Mouse (Mus musculus): ENCODE measurements around the gene Trpm3. TPM values are rescaled to one million over a fixed set of nuclear protein-coding genes. Genes with fewer than 3 reads are reported as not detected.

The Trpm3 gene
- polyA plus RNA-seq, 1 experiment from 2014 or later: 1.8 TPM

DNA sequence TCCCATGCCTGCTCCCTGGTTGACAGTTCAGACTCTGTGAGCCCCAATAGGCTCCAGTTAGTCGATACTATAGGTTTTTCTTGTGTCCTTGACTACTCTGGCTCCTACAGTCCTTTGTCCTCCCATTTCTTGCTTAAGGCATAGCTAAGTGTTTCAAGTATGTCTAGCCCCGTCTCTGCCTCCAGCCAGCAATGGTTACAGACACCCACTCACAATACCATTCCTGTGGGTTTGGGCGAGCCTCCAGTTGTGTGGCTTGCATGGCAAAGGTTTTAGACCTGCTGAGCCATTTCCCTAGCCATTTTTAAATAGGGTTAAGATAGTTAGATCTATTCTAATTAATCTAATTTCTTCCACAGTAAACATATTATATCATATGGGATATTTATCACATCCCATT lies 145.8 kb downstream of the Trpm3 start:
- WGBS (ENCODE audit: insufficient replicate concordance): 84% methylated on average over 3 of the region's 3 CpGs
- Histone ChIP-seq H3K4me3 (ENCODE audit: low read depth, low read length) (no peak overlapping the region), H3K4me1 (ENCODE audit: control insufficient read depth, insufficient read depth, low read length) (no peaks in the 10 kb centered on the region), H3K36me3 (ENCODE audit: control insufficient read depth, insufficient read depth, low read length) (no peaks in the 10 kb centered on the region), H3K9me3 (replicated peaks; ENCODE audit: control insufficient read depth, low read length) (no peaks in the 10 kb centered on the region), H3K4me2 (no peak overlapping the region), H3K27me3 (ENCODE audit: control insufficient read depth, insufficient read depth, low read length) (no peaks in the 10 kb centered on the region), H3K27ac (ENCODE audit: low read depth, low read length) (no peak overlapping the region), H3K9ac (ENCODE audit: low read depth, low read length) (no peak overlapping the region)
- ATAC-seq (replicated peaks; ENCODE audit: insufficient number of reproducible peaks, low FRiP score, low TSS enrichment): no peak

- WGBS (ENCODE audit: insufficient replicate concordance): 74% methylated on average over 6 of the region's 6 CpGs
- H3K36me3 ChIP-seq (ENCODE audit: control insufficient read depth, insufficient read depth, low read length): no peaks in the 10 kb centered on the region
Observed at GRCm38 (mm10) chr19:22292671-22293070, 153.8 kb downstream of the Trpm3 start.

DNA sequence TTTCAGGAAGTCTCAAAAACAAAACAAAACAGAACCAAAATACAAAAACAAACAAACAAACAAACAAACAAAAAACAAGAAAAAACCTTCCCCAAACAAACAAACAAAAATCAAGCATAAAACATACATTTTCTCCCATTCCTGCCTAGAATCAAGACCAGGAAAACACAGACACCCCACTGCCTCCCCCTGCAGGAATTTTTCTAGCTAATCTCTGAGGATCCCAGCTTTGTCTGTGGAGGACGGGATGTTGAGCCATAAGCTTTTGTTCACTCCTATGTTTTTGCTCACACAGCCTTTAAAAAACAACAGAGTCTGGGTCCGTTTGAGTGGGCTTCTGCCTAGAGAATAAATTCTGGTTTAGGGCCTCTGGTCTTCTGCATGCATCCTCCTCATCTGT lies 162.1 kb downstream of the Trpm3 start:
- ATAC-seq (replicated peaks; ENCODE audit: insufficient number of reproducible peaks, low FRiP score, low TSS enrichment): no peak
- Histone ChIP-seq H3K4me1 (ENCODE audit: control insufficient read depth, insufficient read depth, low read length) (peaks cover 8% of the 10 kb centered on the region; the same call in 1 of the 2 replicates), H3K9me3 (replicated peaks; ENCODE audit: control insufficient read depth, low read length) (no peaks in the 10 kb centered on the region), H3K4me3 (ENCODE audit: low read depth, low read length) (no peak overlapping the region), H3K27ac (ENCODE audit: low read depth, low read length) (no peak overlapping the region), H3K27me3 (ENCODE audit: control insufficient read depth, insufficient read depth, low read length) (no peaks in the 10 kb centered on the region), H3K9ac (ENCODE audit: low read depth, low read length) (no peak overlapping the region), H3K4me2 (no peak overlapping the region), H3K36me3 (ENCODE audit: control insufficient read depth, insufficient read depth, low read length) (no peaks in the 10 kb centered on the region)
- WGBS (ENCODE audit: insufficient replicate concordance): 48% methylated on average over 2 of the region's 2 CpGs

More at GRCm38 (mm10) chr19:22292671-22293070, 153.8 kb downstream of the Trpm3 start:
- no peak overlapping the region for H3K4me3 ChIP-seq (ENCODE audit: low read depth, low read length)
- H3K9me3 ChIP-seq (replicated peaks; ENCODE audit: control insufficient read depth, low read length): no peaks in the 10 kb centered on the region
- no peak for ATAC-seq (replicated peaks; ENCODE audit: insufficient number of reproducible peaks, low FRiP score, low TSS enrichment)
- no peaks in the 10 kb centered on the region for H3K4me1 ChIP-seq (ENCODE audit: control insufficient read depth, insufficient read depth, low read length)
- H3K27me3 ChIP-seq (ENCODE audit: control insufficient read depth, insufficient read depth, low read length): no peaks in the 10 kb centered on the region
- no peak overlapping the region for H3K9ac ChIP-seq (ENCODE audit: low read depth, low read length)
- no peak overlapping the region for H3K4me2 ChIP-seq
- H3K27ac ChIP-seq (ENCODE audit: low read depth, low read length): no peak overlapping the region

- H3K27ac ChIP-seq (ENCODE audit: low read depth, low read length): no peak overlapping the region
- no peak overlapping the region for H3K4me3 ChIP-seq (ENCODE audit: low read depth, low read length)
- no peaks in the 10 kb centered on the region for H3K9me3 ChIP-seq (replicated peaks; ENCODE audit: control insufficient read depth, low read length)
- H3K36me3 ChIP-seq (ENCODE audit: control insufficient read depth, insufficient read depth, low read length): no peaks in the 10 kb centered on the region
- peaks cover 8% of the 10 kb centered on the region; the same call in 1 of the 2 replicates for H3K4me1 ChIP-seq (ENCODE audit: control insufficient read depth, insufficient read depth, low read length)
- peak overlapping the region; percentile 29 for H3K4me2 ChIP-seq
- no peak overlapping the region for H3K9ac ChIP-seq (ENCODE audit: low read depth, low read length)
- WGBS (ENCODE audit: insufficient replicate concordance): 21% methylated on average over 17 of the region's 17 CpGs
- no peak for ATAC-seq (replicated peaks; ENCODE audit: insufficient number of reproducible peaks, low FRiP score, low TSS enrichment)
- H3K27me3 ChIP-seq (ENCODE audit: control insufficient read depth, insufficient read depth, low read length): no peaks in the 10 kb centered on the region
Observed at GRCm38 (mm10) chr19:22303021-22303951, 164.4 kb downstream of the Trpm3 start.

DNA sequence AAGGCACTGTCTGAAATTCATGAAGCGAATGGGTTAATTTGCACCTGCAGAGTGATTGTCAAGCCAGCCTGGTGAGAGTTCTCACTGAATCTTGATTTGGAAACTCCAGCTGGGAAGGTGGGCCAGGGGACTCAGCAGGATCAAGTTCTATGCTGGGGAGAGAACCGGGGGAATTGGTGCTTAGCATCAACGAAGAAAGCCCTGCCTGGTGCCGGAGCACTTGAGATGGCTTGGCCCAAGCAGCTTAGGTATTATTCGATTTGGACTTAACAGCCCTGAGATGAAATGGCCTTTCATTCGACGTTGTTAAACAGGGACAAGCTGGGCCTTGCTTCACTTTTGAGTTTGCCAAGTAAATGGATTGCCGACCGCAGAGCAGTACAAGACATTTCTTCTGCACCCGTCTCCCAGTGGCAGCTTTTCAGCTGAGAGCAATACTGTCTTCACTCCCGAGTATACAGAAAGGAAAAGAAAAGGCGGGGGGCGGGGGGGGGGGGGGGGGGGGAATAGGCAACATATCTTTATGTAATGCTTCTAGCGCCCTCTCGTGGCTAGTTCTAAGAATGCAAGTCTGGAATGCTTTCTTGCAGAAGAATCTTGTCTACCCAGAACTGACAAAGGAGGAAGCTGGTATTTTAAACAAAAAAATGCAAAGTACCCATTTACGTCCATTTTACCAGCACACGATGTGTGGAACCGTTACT lies 165.3 kb downstream of the Trpm3 start:
- H3K9ac ChIP-seq (ENCODE audit: low read depth, low read length): no peak overlapping the region
- H3K4me2 ChIP-seq: peak overlapping the region; percentile 62
- peak overlapping the region; percentile 31 for H3K4me3 ChIP-seq (ENCODE audit: low read depth, low read length)
- no peaks in the 10 kb centered on the region for H3K27me3 ChIP-seq (ENCODE audit: control insufficient read depth, insufficient read depth, low read length)
- no peak overlapping the region for H3K27ac ChIP-seq (ENCODE audit: low read depth, low read length)
- H3K36me3 ChIP-seq (ENCODE audit: control insufficient read depth, insufficient read depth, low read length): no peaks in the 10 kb centered on the region
- peaks cover 8% of the 10 kb centered on the region; the same call in 1 of the 2 replicates for H3K4me1 ChIP-seq (ENCODE audit: control insufficient read depth, insufficient read depth, low read length)
- WGBS (ENCODE audit: insufficient replicate concordance): 3% methylated on average over 16 of the region's 18 CpGs
- no peaks in the 10 kb centered on the region for H3K9me3 ChIP-seq (replicated peaks; ENCODE audit: control insufficient read depth, low read length)
- no peak for ATAC-seq (replicated peaks; ENCODE audit: insufficient number of reproducible peaks, low FRiP score, low TSS enrichment)

- WGBS (ENCODE audit: insufficient replicate concordance): 62% methylated on average over 2 of the region's 2 CpGs
- H3K4me2 ChIP-seq: no peak overlapping the region
- H3K4me3 ChIP-seq (ENCODE audit: low read depth, low read length): no peak overlapping the region
- peaks cover 6% of the 10 kb centered on the region; the same call in 1 of the 2 replicates for H3K4me1 ChIP-seq (ENCODE audit: control insufficient read depth, insufficient read depth, low read length)
- no peak overlapping the region for H3K27ac ChIP-seq (ENCODE audit: low read depth, low read length)
- H3K36me3 ChIP-seq (ENCODE audit: control insufficient read depth, insufficient read depth, low read length): no peaks in the 10 kb centered on the region
- no peak for ATAC-seq (replicated peaks; ENCODE audit: insufficient number of reproducible peaks, low FRiP score, low TSS enrichment)
- no peak overlapping the region for H3K9ac ChIP-seq (ENCODE audit: low read depth, low read length)
- H3K9me3 ChIP-seq (replicated peaks; ENCODE audit: control insufficient read depth, low read length): no peaks in the 10 kb centered on the region
- H3K27me3 ChIP-seq (ENCODE audit: control insufficient read depth, insufficient read depth, low read length): no peaks in the 10 kb centered on the region
Observed at GRCm38 (mm10) chr19:22308081-22308480, 169.2 kb downstream of the Trpm3 start.

DNA sequence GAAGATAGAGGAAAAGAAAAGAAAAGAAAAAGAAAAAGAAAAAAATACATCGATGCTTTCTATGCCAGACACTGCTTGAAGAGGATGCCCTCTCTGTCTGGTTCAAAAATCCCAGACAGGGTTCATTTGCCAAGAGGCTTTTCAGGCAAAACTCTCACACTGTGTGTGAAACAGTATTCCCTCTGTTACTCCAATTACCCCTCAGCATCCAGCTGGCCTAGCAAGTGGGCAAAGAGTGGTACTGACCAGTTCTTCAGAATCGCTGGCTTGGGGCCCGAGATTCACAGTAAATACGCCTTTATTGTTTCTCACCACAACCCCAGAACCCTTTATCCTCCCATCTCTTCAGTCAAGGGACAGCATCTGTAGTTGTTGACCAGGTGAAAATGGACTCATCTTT lies 178.5 kb downstream of the Trpm3 start:
- no peak overlapping the region for H3K9ac ChIP-seq (ENCODE audit: low read depth, low read length)
- no peak for ATAC-seq (replicated peaks; ENCODE audit: insufficient number of reproducible peaks, low FRiP score, low TSS enrichment)
- H3K4me1 ChIP-seq (ENCODE audit: control insufficient read depth, insufficient read depth, low read length): no peaks in the 10 kb centered on the region
- H3K27me3 ChIP-seq (ENCODE audit: control insufficient read depth, insufficient read depth, low read length): no peaks in the 10 kb centered on the region
- H3K27ac ChIP-seq (ENCODE audit: low read depth, low read length): no peak overlapping the region
- H3K9me3 ChIP-seq (replicated peaks; ENCODE audit: control insufficient read depth, low read length): no peaks in the 10 kb centered on the region
- no peak overlapping the region for H3K4me3 ChIP-seq (ENCODE audit: low read depth, low read length)
- WGBS (ENCODE audit: insufficient replicate concordance): 84% methylated on average over 4 of the region's 4 CpGs
- H3K36me3 ChIP-seq (ENCODE audit: control insufficient read depth, insufficient read depth, low read length): no peaks in the 10 kb centered on the region
- H3K4me2 ChIP-seq: no peak overlapping the region

- no peaks in the 10 kb centered on the region for H3K4me1 ChIP-seq (ENCODE audit: control insufficient read depth, insufficient read depth, low read length)
- no peak overlapping the region for H3K27ac ChIP-seq (ENCODE audit: low read depth, low read length)
- no peaks in the 10 kb centered on the region for H3K27me3 ChIP-seq (ENCODE audit: control insufficient read depth, insufficient read depth, low read length)
- no peak overlapping the region for H3K4me3 ChIP-seq (ENCODE audit: low read depth, low read length)
- H3K9me3 ChIP-seq (replicated peaks; ENCODE audit: control insufficient read depth, low read length): no peaks in the 10 kb centered on the region
- H3K9ac ChIP-seq (ENCODE audit: low read depth, low read length): no peak overlapping the region
- H3K4me2 ChIP-seq: no peak overlapping the region
- H3K36me3 ChIP-seq (ENCODE audit: control insufficient read depth, insufficient read depth, low read length): no peaks in the 10 kb centered on the region
- ATAC-seq (replicated peaks; ENCODE audit: insufficient number of reproducible peaks, low FRiP score, low TSS enrichment): no peak
- WGBS (ENCODE audit: insufficient replicate concordance): 68% methylated on average over 2 of the region's 2 CpGs
Observed at GRCm38 (mm10) chr19:22326813-22327212, 188.0 kb downstream of the Trpm3 start.
